Mouse (Mus musculus) cerebellum, adult 2 months (tissue): ENCODE data around the gene Tmem269. TPM values are rescaled to one million over a fixed set of nuclear protein-coding genes. Genes with fewer than 3 reads are reported as not detected.

ENCODE experiments used
- DNase-seq, 2 experiments: peaks; one replicate each; pipeline ENCODE4 v3.0.0; 2021
- H3K27ac ChIP-seq: fragments of 200-500 bp; 2 replicates; pipeline ENCODE4 v1.5.1; 2012; ENCODE audit warnings: low read length, control low read depth, inconsistent platforms; ENCODE audit not compliant: insufficient read depth
- H3K27me3 ChIP-seq: fragments of 200-500 bp; 2 replicates; pipeline ENCODE4 v1.6.1; 2012; ENCODE audit warnings: inconsistent platforms, mild to moderate bottlenecking, low read length, moderate library complexity; ENCODE audit not compliant: control insufficient read depth, insufficient read depth
- H3K4me1 ChIP-seq: fragments of 200-500 bp; 2 replicates; pipeline ENCODE4 v1.6.1; 2011; ENCODE audit warnings: low read length; ENCODE audit not compliant: control insufficient read depth, insufficient read depth
- H3K4me3 ChIP-seq: fragments of 200-500 bp; replicated peaks from 2 replicates; pipeline ENCODE3; 2011; ENCODE audit warnings: mild to moderate bottlenecking, low read depth, low read length, control low read depth; ENCODE audit not compliant: insufficient read depth
- CTCF ChIP-seq: fragments of 200-500 bp; IDR thresholded peaks from 2 replicates; pipeline ENCODE4 v1.5.1; 2011; ENCODE audit warnings: low read depth, mild to moderate bottlenecking, control low read depth, low read length, moderate library complexity, borderline replicate concordance; ENCODE audit not compliant: insufficient read depth
- POLR2A ChIP-seq: fragments of 200-500 bp; IDR thresholded peaks from 2 replicates; pipeline ENCODE4 v1.6.1; 2011; ENCODE audit warnings: low read length, control low read depth, borderline replicate concordance; ENCODE audit not compliant: insufficient read depth
- WGBS: fragments of 180-500 bp; shearing (Covaris S2); methylation state at CpG from one replicate; pipeline ENCODE4 v1.1.7; 2018; 5-methylcytosine and 5-hydroxymethylcytosine counted together
- polyA plus RNA-seq: library from polyadenylated mRNA; depleted of rRNA; stranded (reverse); fragments of >200 nt; gene quantifications from 2 replicates; pipeline ENCODE4 v1.2.3, GENCODE M21; 2012

The Tmem269 gene
- polyA plus RNA-seq, 1 experiment = 0.92 TPM

GRCm38 (mm10) chr4:119244468-119245240 lies 26.6 kb upstream of the Tmem269 start:
- TF ChIP-seq CTCF = no peak
- no peak for TF ChIP-seq POLR2A
- no peak for DNase-seq

GRCm38 (mm10) chr4:119242571-119242970 lies 24.6 kb upstream of the Tmem269 start:
- Histone ChIP-seq H3K4me3 (no peak overlapping the region), H3K4me1 (peaks cover 15% of the 10 kb centered on the region), H3K27ac (no peak overlapping the region), H3K27me3 (no peaks in the 10 kb centered on the region)
- TF ChIP-seq CTCF (no peak), POLR2A (no peak)
- 95% methylated on average over 12 of the region's 12 CpGs for WGBS
- DNase-seq = no peak

More at GRCm38 (mm10) chr4:119244468-119245240, 26.6 kb upstream of the Tmem269 start:
- H3K27me3 ChIP-seq = no peaks in the 10 kb centered on the region
- WGBS = 73% methylated on average over 22 of the region's 22 CpGs
- no peak overlapping the region for H3K4me3 ChIP-seq
- H3K4me1 ChIP-seq = peaks cover 19% of the 10 kb centered on the region
- no peak overlapping the region for H3K27ac ChIP-seq

- Histone ChIP-seq H3K27me3 (no peaks in the 10 kb centered on the region), H3K4me3 (no peak overlapping the region), H3K4me1 (peaks cover 14% of the 10 kb centered on the region), H3K27ac (no peak overlapping the region)
- 77% methylated on average over 14 of the region's 14 CpGs for WGBS
- TF ChIP-seq POLR2A = no peak
- TF ChIP-seq CTCF = no peak
- DNase-seq = no peak
Measured at GRCm38 (mm10) chr4:119241664-119242063, 23.6 kb upstream of the Tmem269 start.

GRCm38 (mm10) chr4:119239181-119239682 lies 21.2 kb upstream of the Tmem269 start:
- H3K27me3 ChIP-seq = no peaks in the 10 kb centered on the region
- no peaks in the 10 kb centered on the region for H3K4me1 ChIP-seq
- no peak overlapping the region for H3K4me3 ChIP-seq
- no peak for TF ChIP-seq POLR2A
- TF ChIP-seq CTCF = peak; percentile 71; the same call in 1 of the 2 replicates
- whole genome bisulfite sequencing = 33% methylated on average over 12 of the region's 12 CpGs
- DNase-seq = peak in 1 of 2 experiments; percentile 39
- H3K27ac ChIP-seq = no peak overlapping the region

GRCm38 (mm10) chr4:119238661-119239060 lies 20.6 kb upstream of the Tmem269 start:
- H3K27ac ChIP-seq = no peak overlapping the region
- H3K4me3 ChIP-seq = no peak overlapping the region
- H3K27me3 ChIP-seq = no peaks in the 10 kb centered on the region
- no peak for DNase-seq
- no peaks in the 10 kb centered on the region for H3K4me1 ChIP-seq
- TF ChIP-seq CTCF (no peak), POLR2A (no peak)
- 62% methylated on average over 3 of the region's 3 CpGs for WGBS

- 95% methylated on average over 3 of the region's 3 CpGs for WGBS
- no peaks in the 10 kb centered on the region for H3K4me1 ChIP-seq
- no peak overlapping the region for H3K4me3 ChIP-seq
- TF ChIP-seq CTCF (no peak), POLR2A (no peak)
- no peaks in the 10 kb centered on the region for H3K27me3 ChIP-seq
- DNase-seq = no peak
- H3K27ac ChIP-seq = no peak overlapping the region
Measured at GRCm38 (mm10) chr4:119234348-119234747, 16.3 kb upstream of the Tmem269 start.

- Histone ChIP-seq H3K4me3 (peak overlapping the region; percentile 60), H3K27me3 (no peaks in the 10 kb centered on the region), H3K4me1 (no peaks in the 10 kb centered on the region), H3K27ac (peak overlapping the region; percentile 34)
- DNase-seq = peak in 1 of 2 experiments; percentile 34
- TF ChIP-seq POLR2A (no peak), CTCF (0 out of 2 replicates have a peak, but pooled peaks have one; percentile 7)
- WGBS = under 1% methylated on average over 36 of the region's 36 CpGs
Measured at GRCm38 (mm10) chr4:119233256-119233901, 15.4 kb upstream of the Tmem269 start.
